Mouse (Mus musculus) urinary bladder, postnatal 0 days (tissue): Measurements from ENCODE around the gene Rnf103. TPM values are rescaled to one million over a fixed set of nuclear protein-coding genes. Genes with fewer than 3 reads are reported as not detected.

Source experiments
- polyA plus RNA-seq: library from polyadenylated mRNA; unstranded; fragments of >200 nt; fragmentation: Nextera tagmentation; extraction: Ambion mirVana; gene quantifications from 2 replicates; pipeline ENCODE4 v1.2.1, GENCODE M21; 2015

Gene Rnf103
- 16.4 and 18.8 TPM in 2 replicates for polyA plus RNA-seq

GRCm38 (mm10) chr6:71493675-71494340 lies at the start of gene Rnf103:
Gene Rnf103 (plus strand): TSS chr6:71493894.

GRCm38 (mm10) chr6:71543686-71544499 lies 50.2 kb downstream of the Rnf103 start, which contains the start of gene Chmp3:
Gene Chmp3 (plus strand): TSS chr6:71543797.

Other genes starting within 250 kb of the Rnf103 start
- 60.7 and 71.5 TPM in 2 replicates for gene Krcc1, start 222.2 kb upstream of the Rnf103 start, polyA plus RNA-seq
- gene Smyd1, start 171.7 kb upstream of the Rnf103 start, polyA plus RNA-seq, result 0.31 and 0.52 TPM in 2 replicates
- 0.08 TPM in 1 of 2 replicates, not detected in the other for gene Cd8b1, start 171.1 kb upstream of the Rnf103 start, polyA plus RNA-seq
- gene Cd8a, start 120.5 kb upstream of the Rnf103 start, polyA plus RNA-seq, result not detected in 2 replicates
- 8.5 and 8.8 TPM in 2 replicates for gene Rmnd5a, start 53.3 kb upstream of the Rnf103 start, polyA plus RNA-seq
- 84.3 and 98.8 TPM in 2 replicates for gene Chmp3, start 49.9 kb downstream of the Rnf103 start, polyA plus RNA-seq
- 16.8 and 17.2 TPM in 2 replicates for gene Kdm3a, start 139.1 kb downstream of the Rnf103 start, polyA plus RNA-seq
- gene Reep1, start 213.7 kb downstream of the Rnf103 start, polyA plus RNA-seq, result 10.8 and 14.5 TPM in 2 replicates